Mouse (Mus musculus): ENCODE results near the gene Cep97.

DNA sequence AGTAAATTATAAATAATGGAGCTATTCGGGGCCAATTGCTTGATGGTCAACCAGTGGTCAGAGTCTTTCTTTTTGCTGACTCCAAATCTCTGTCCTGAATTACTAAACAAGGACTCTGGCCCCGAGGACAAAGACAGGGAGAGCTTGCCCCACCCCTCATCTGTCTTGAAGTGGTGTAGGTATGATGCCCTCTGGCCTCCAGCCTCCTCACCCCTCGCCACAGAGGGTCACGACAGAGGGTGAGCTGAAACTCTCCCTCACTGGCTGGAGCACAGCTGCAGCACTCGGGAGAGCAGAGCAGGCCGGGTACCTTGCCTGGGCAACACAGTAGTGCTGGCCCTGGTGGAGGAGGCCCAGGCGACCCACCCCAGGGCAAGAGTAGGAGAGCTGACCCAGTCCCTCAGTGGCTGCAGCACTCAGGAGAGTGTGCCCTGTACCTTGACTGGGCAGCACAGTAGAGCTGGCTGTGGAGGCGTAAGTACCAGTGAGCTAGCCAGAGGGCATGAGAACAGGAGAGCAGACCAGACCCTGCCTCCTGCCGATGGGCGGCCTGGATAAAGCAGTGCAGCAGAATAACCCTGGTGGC is 24.4 kb downstream of the Cep97 start:
- TF ChIP-seq TCF3 (IDR thresholded peaks at IDR 0.05; ENCODE audit: insufficient read length, low read depth), result no peak
- no peak for TF ChIP-seq USF1 (IDR thresholded peaks at IDR 0.05; ENCODE audit: low read depth)
- no peak for TF ChIP-seq MYOG (IDR thresholded peaks at IDR 0.05; ENCODE audit: control insufficient read depth in 1 of 3, insufficient read depth in 1 of 3, insufficient read length in 2 of 3, low read depth in 2 of 3)

All from myocyte (in vitro differentiated cells).